ENCODE assay signal across 20 mouse cellular contexts in genomic region chr2:30736705-30737104, GRCm38 (mm10).
A peak's percentile ranks its signal among the peaks of the same experiment; 100 is the strongest.
DNase-seq lines count a peak whose midpoint lies in the region; ATAC-seq and TF ChIP-seq lines count a peak whose summit lies in the region.
"Had no signal": no experiment of that assay in that cellular context is flagged by ENCODE, and none has a peak within 500 bp of the region (broad histone marks: within the 10 kb centered on the region; RNA-seq: fewer than 3 reads in every experiment).

No protein-coding gene starts in this region.

- H3K27ac ChIP-seq in left cerebral cortex, adult 2 months: peak overlapping the region; percentile 49
- H3K27ac ChIP-seq in forebrain, embryonic 12.5 days: peak overlapping the region; percentile 33
- peak overlapping the region; percentile 42 for H3K27ac ChIP-seq in forebrain, postnatal 0 days (ENCODE audit: low read depth, low read length)
- H3K27ac ChIP-seq in neural tube, embryonic 14.5 days (ENCODE audit: low read depth, low read length): peak overlapping the region; percentile 40
- H3K27ac ChIP-seq: heart, embryonic 15.5 days; midbrain, embryonic 12.5 days; neural tube, embryonic 12.5 days had no signal

- DNase-seq in left cerebral cortex, adult 2 months (ENCODE audit: extremely low spot score in 1 of 2, low spot score in 2 of 2): no peak
- DNase-seq in left cerebral cortex, postnatal 14 days (ENCODE audit: low spot score in 2 of 2): no peak
- DNase-seq in forebrain, postnatal 0 days: peak; percentile 43
- DNase-seq in urinary bladder, adult 18-20 months (ENCODE audit: low spot score in 2 of 2): no peak
- no peak for DNase-seq in adipocyte (ENCODE audit: low spot score)
- DNase-seq: adrenal gland, postnatal 36 days; cerebellum, adult 9-10 months; heart, adult 11 months; kidney, adult 2 months; kidney, postnatal 14 days; layer of hippocampus, adult 9-11 months; liver; lung, adult 18-20 months; lung, postnatal 4 days; thymus, postnatal 36 days had no signal

- intact Hi-C loops in left cerebral cortex, adult 2 months (cut with DNase I): no loop called here
- intact Hi-C loops in left cerebral cortex, postnatal 14 days (cut with DNase I): no loop called here

- whole genome bisulfite sequencing in forebrain, embryonic 12.5 days: 59% methylated on average over 6 of the region's 6 CpGs
- 42% methylated on average over 6 of the region's 6 CpGs for WGBS in forebrain, postnatal 0 days
- 49% methylated on average over 6 of the region's 6 CpGs for WGBS in neural tube, embryonic 14.5 days

- H3K4me2 ChIP-seq in forebrain, embryonic 12.5 days: no peak overlapping the region
- no peak overlapping the region for H3K4me2 ChIP-seq in forebrain, postnatal 0 days (ENCODE audit: low read depth)
- H3K4me2 ChIP-seq in neural tube, embryonic 14.5 days (ENCODE audit: low read depth, low read length): no peak overlapping the region
- H3K4me2 ChIP-seq: heart, embryonic 15.5 days; midbrain, embryonic 12.5 days; neural tube, embryonic 12.5 days had no signal

- no peak for ATAC-seq in forebrain, embryonic 12.5 days (ENCODE audit: low FRiP score)
- peak; percentile 27; the same call in 1 of the 2 replicates for ATAC-seq in forebrain, postnatal 0 days
- ATAC-seq in neural tube, embryonic 14.5 days (ENCODE audit: low read depth): no peak

- no peaks in the 10 kb centered on the region for H3K27me3 ChIP-seq in forebrain, embryonic 12.5 days
- no peaks in the 10 kb centered on the region for H3K27me3 ChIP-seq in forebrain, postnatal 0 days (ENCODE audit: insufficient read depth, low read length)
- H3K27me3 ChIP-seq in neural tube, embryonic 14.5 days (ENCODE audit: control insufficient read depth, insufficient read depth, low read length): no peaks in the 10 kb centered on the region
- H3K27me3 ChIP-seq: heart, embryonic 15.5 days; midbrain, embryonic 12.5 days; neural tube, embryonic 12.5 days had no signal

- H3K4me1 ChIP-seq in forebrain, embryonic 12.5 days: peaks cover 30% of the 10 kb centered on the region
- H3K4me1 ChIP-seq in forebrain, postnatal 0 days (ENCODE audit: insufficient read depth): peaks cover 16% of the 10 kb centered on the region
- 0 out of 2 replicates have a peak, but pooled peaks cover 5% of the 10 kb centered on the region for H3K4me1 ChIP-seq in neural tube, embryonic 14.5 days (ENCODE audit: control insufficient read depth, insufficient read depth, low read length)
- H3K4me1 ChIP-seq: heart, embryonic 15.5 days had no signal

- no peak overlapping the region for H3K9ac ChIP-seq in forebrain, embryonic 12.5 days
- no peak overlapping the region for H3K9ac ChIP-seq in forebrain, postnatal 0 days
- H3K9ac ChIP-seq in neural tube, embryonic 14.5 days (replicated peaks; ENCODE audit: low read depth, low read length): no peak overlapping the region
- H3K9ac ChIP-seq: heart, embryonic 15.5 days; midbrain, embryonic 12.5 days; neural tube, embryonic 12.5 days had no signal

- peaks cover under 1% of the 10 kb centered on the region; the same call in 1 of the 2 replicates for H3K9me3 ChIP-seq in forebrain, embryonic 12.5 days
- H3K9me3 ChIP-seq in forebrain, postnatal 0 days (ENCODE audit: low read length): no peaks in the 10 kb centered on the region
- no peaks in the 10 kb centered on the region for H3K9me3 ChIP-seq in neural tube, embryonic 14.5 days (ENCODE audit: control insufficient read depth, low read length)
- H3K9me3 ChIP-seq: heart, embryonic 15.5 days; midbrain, embryonic 12.5 days had no signal

- no peak for TF ChIP-seq CTCF in left cerebral cortex, adult 2 months (IDR thresholded peaks at IDR 0.05)
- TF ChIP-seq CTCF in forebrain, postnatal 0 days (IDR thresholded peaks at IDR 0.05; ENCODE audit: low read depth): no peak

- no peak overlapping the region for H3K4me3 ChIP-seq in left cerebral cortex, adult 2 months
- H3K4me3 ChIP-seq in forebrain, embryonic 12.5 days (replicated peaks): no peak overlapping the region
- no peak overlapping the region for H3K4me3 ChIP-seq in forebrain, postnatal 0 days (ENCODE audit: low read depth, low read length)
- H3K4me3 ChIP-seq in neural tube, embryonic 14.5 days (ENCODE audit: low read depth, low read length): no peak overlapping the region
- H3K4me3 ChIP-seq: heart, embryonic 15.5 days; midbrain, embryonic 12.5 days; neural tube, embryonic 12.5 days had no signal

- no peaks in the 10 kb centered on the region for H3K36me3 ChIP-seq in forebrain, embryonic 12.5 days (replicated peaks)
- no peaks in the 10 kb centered on the region for H3K36me3 ChIP-seq in forebrain, postnatal 0 days (ENCODE audit: insufficient read depth)
- H3K36me3 ChIP-seq in neural tube, embryonic 14.5 days (ENCODE audit: control insufficient read depth, insufficient read depth, low read length): no peaks in the 10 kb centered on the region
- H3K36me3 ChIP-seq: heart, embryonic 15.5 days; midbrain, embryonic 12.5 days; neural tube, embryonic 12.5 days had no signal
